In genomic region chrX:77511994-77512485, GRCm38 (mm10) we compare ENCODE assay signal across 8 mouse cellular contexts. TPM values are rescaled to one million over a fixed set of nuclear protein-coding genes. Genes with fewer than 3 reads are reported as not detected.
A peak's percentile ranks its signal among the peaks of the same experiment; 100 is the strongest.
DNase-seq lines count a peak whose midpoint lies in the region; ATAC-seq and TF ChIP-seq lines count a peak whose summit lies in the region.

No protein-coding gene starts in this region.

- H3K36me3 ChIP-seq in testis, adult 2 months (ENCODE audit: control insufficient read depth, insufficient read depth, low read length), result no peaks in the 10 kb centered on the region
- H3K36me3 ChIP-seq in limb, embryonic 14.5 days (ENCODE audit: control insufficient read depth, insufficient read depth, low read length), result no peaks in the 10 kb centered on the region
- no peaks in the 10 kb centered on the region for H3K36me3 ChIP-seq in stomach, postnatal 0 days (ENCODE audit: control insufficient read depth, insufficient read depth, low read length)

- DNase-seq in gastrocnemius, postnatal 10 days, result peak; percentile 5
- DNase-seq in gastrocnemius, postnatal 4 days (ENCODE audit: low spot score in 2 of 2), result no peak
- DNase-seq in testis, postnatal 10 days (ENCODE audit: low spot score), result no peak
- no peak for DNase-seq in limb, embryonic 14.5 days (ENCODE audit: low spot score)
- no peak for DNase-seq in stomach, postnatal 0 days (ENCODE audit: low spot score)
- DNase-seq in lung, postnatal 10 days, result no peak

- peak overlapping the region; percentile 86 for H3K4me3 ChIP-seq in testis, adult 2 months (ENCODE audit: control insufficient read depth, low read depth, low read length)
- H3K4me3 ChIP-seq in limb, embryonic 14.5 days (replicated peaks; ENCODE audit: low read length), result peak overlapping the region; percentile 64
- H3K4me3 ChIP-seq in stomach, postnatal 0 days (ENCODE audit: low read depth, low read length), result peak overlapping the region; percentile 68

- peak overlapping the region; percentile 88 for H3K9ac ChIP-seq in limb, embryonic 14.5 days (ENCODE audit: low read depth, low read length, severe bottlenecking)
- H3K9ac ChIP-seq in stomach, postnatal 0 days (ENCODE audit: low read length), result peak overlapping the region; percentile 83

- H3K4me1 ChIP-seq in testis, adult 2 months (ENCODE audit: control insufficient read depth, insufficient read depth, low read length), result peaks cover 2% of the 10 kb centered on the region; the same call in 1 of the 2 replicates
- H3K4me1 ChIP-seq in limb, embryonic 14.5 days (ENCODE audit: control insufficient read depth, insufficient read depth, low read length), result peaks cover 4% of the 10 kb centered on the region; the same call in 1 of the 2 replicates
- no peaks in the 10 kb centered on the region for H3K4me1 ChIP-seq in stomach, postnatal 0 days (replicated peaks; ENCODE audit: control insufficient read depth, insufficient read depth)

- TF ChIP-seq CTCF in testis, adult 2 months (IDR thresholded peaks at IDR 0.05; ENCODE audit: control insufficient read depth, insufficient read depth, insufficient replicate concordance, low read depth, low read length), result no peak
- no peak for TF ChIP-seq CTCF in stomach, postnatal 0 days (IDR thresholded peaks at IDR 0.05; ENCODE audit: low read depth)

- ATAC-seq in limb, embryonic 14.5 days (ENCODE audit: low FRiP score, low read depth), result no peak
- no peak for ATAC-seq in stomach, postnatal 0 days (ENCODE audit: low FRiP score, low TSS enrichment)
- ATAC-seq in frontal cortex, adult (ENCODE audit: low TSS enrichment), result no peak

- no peak for TF ChIP-seq EP300 in stomach, postnatal 0 days (optimal IDR thresholded peaks at IDR 0.05)

- no peak for TF ChIP-seq POLR2A in testis, adult 2 months (IDR thresholded peaks at IDR 0.05; ENCODE audit: control insufficient read depth, low read depth, low read length)
- no peak for TF ChIP-seq POLR2A in limb, embryonic 14.5 days (IDR thresholded peaks at IDR 0.05; ENCODE audit: borderline replicate concordance, extremely low read depth, insufficient read depth, insufficient read length)

- WGBS in limb, embryonic 14.5 days, result 21% methylated on average over 12 of the region's 12 CpGs
- 14% methylated on average over 12 of the region's 12 CpGs for WGBS in stomach, postnatal 0 days

- peak overlapping the region; percentile 47 for H3K4me2 ChIP-seq in limb, embryonic 14.5 days (replicated peaks; ENCODE audit: low read depth, low read length, severe bottlenecking)
- peak overlapping the region; percentile 53 for H3K4me2 ChIP-seq in stomach, postnatal 0 days (replicated peaks; ENCODE audit: low read depth)

- no peaks in the 10 kb centered on the region for H3K27me3 ChIP-seq in testis, adult 2 months (ENCODE audit: control insufficient read depth, insufficient read depth, low read length)
- H3K27me3 ChIP-seq in limb, embryonic 14.5 days (ENCODE audit: control insufficient read depth, insufficient read depth, low read length), result no peaks in the 10 kb centered on the region
- H3K27me3 ChIP-seq in stomach, postnatal 0 days (ENCODE audit: control insufficient read depth, insufficient read depth, low read length), result no peaks in the 10 kb centered on the region

- H3K9me3 ChIP-seq in limb, embryonic 14.5 days (ENCODE audit: control insufficient read depth, low read length), result no peaks in the 10 kb centered on the region
- H3K9me3 ChIP-seq in stomach, postnatal 0 days (ENCODE audit: control insufficient read depth, low read length), result no peaks in the 10 kb centered on the region

- H3K27ac ChIP-seq in testis, adult 2 months (ENCODE audit: control insufficient read depth, insufficient read depth, low read depth, low read length), result peak overlapping the region; percentile 85
- H3K27ac ChIP-seq in limb, embryonic 14.5 days (replicated peaks; ENCODE audit: low read depth, low read length), result peak overlapping the region; percentile 97
- peak overlapping the region; percentile 95 for H3K27ac ChIP-seq in stomach, postnatal 0 days (replicated peaks)

RNA-seq across cellular contexts. Expression of gene Tbl1x, which starts 1.2 kb away (rescaled TPM):
- total RNA-seq in gastrocnemius, postnatal 10 days (2021), result 10 to 100 TPM; 20.8 to 27.2 TPM
- total RNA-seq in gastrocnemius, postnatal 4 days (2021), result 10 to 100 TPM; 39.1 to 39.3 TPM
- polyA plus RNA-seq in testis, adult 2 months (2012; rRNA removed), result 4.9 and 5.1 TPM in 2 replicates
- 56.8 and 60.2 TPM in 2 replicates for polyA plus RNA-seq in limb, embryonic 14.5 days (2012; rRNA removed)
- 77.2 and 82.6 TPM in 2 replicates for polyA plus RNA-seq in limb, embryonic 14.5 days (2014; fragmentation: Nextera tagmentation; extraction: Ambion mirVana)
- polyA plus RNA-seq in stomach, postnatal 0 days (2015; fragmentation: Nextera tagmentation; extraction: Ambion mirVana), result 24.3 and 25.7 TPM in 2 replicates
